Mouse (Mus musculus) kidney, postnatal 0 days (tissue): Measurements from ENCODE around the gene Nubp2. TPM values are rescaled to one million over a fixed set of nuclear protein-coding genes. Genes with fewer than 3 reads are reported as not detected.

Experiments used
- ATAC-seq: fragments of 200-750 bp; cut with Nextera tagmentation; replicated peaks from 2 replicates; pipeline ENCODE4 v1.8.0; 2017; ENCODE audit warnings: low read depth, moderate number of reproducible peaks, moderate TSS enrichment, moderate library complexity; ENCODE audit not compliant: low FRiP score
- DNase-seq: peaks from one replicate; pipeline ENCODE4 v3.0.0-alpha.2; 2016; ENCODE audit warnings: low spot score
- H3K27ac ChIP-seq: fragments of 300-500 bp; sonication (generic); 2 replicates; pipeline ENCODE4 v1.5.1; 2014; ENCODE audit warnings: mild to moderate bottlenecking
- H3K27me3 ChIP-seq: fragments of 300-500 bp; sonication (generic); 2 replicates; pipeline ENCODE4 v1.6.1; 2014; ENCODE audit warnings: low read length, mixed read lengths; ENCODE audit not compliant: insufficient read depth
- H3K36me3 ChIP-seq: fragments of 300-500 bp; sonication (generic); 2 replicates; pipeline ENCODE4 v1.6.1; 2014; ENCODE audit warnings: low read length, mixed read lengths; ENCODE audit not compliant: insufficient read depth
- H3K4me1 ChIP-seq: fragments of 300-500 bp; sonication (generic); replicated peaks from 2 replicates; pipeline ENCODE4 v1.6.1; 2014; ENCODE audit warnings: antibody characterized with exemption, low read length, mixed read lengths; ENCODE audit not compliant: insufficient read depth
- H3K4me2 ChIP-seq: fragments of 300-500 bp; sonication (generic); 2 replicates; pipeline ENCODE4 v1.6.1; 2014; ENCODE audit warnings: mild to moderate bottlenecking, low read length, moderate library complexity, mixed read lengths
- H3K4me3 ChIP-seq: fragments of 300-500 bp; sonication (generic); replicated peaks from 2 replicates; pipeline ENCODE4 v1.5.1; 2014; ENCODE audit warnings: low read depth, low read length
- H3K9ac ChIP-seq: fragments of 300-500 bp; sonication (generic); 2 replicates; pipeline ENCODE4 v1.6.1; 2014; ENCODE audit warnings: low read depth, low read length
- H3K9me3 ChIP-seq: fragments of 300-500 bp; sonication (generic); replicated peaks from 2 replicates; pipeline ENCODE4 v1.6.1; 2016; ENCODE audit warnings: low read length, inconsistent platforms, mixed read lengths
- CTCF ChIP-seq: IDR thresholded peaks from 2 replicates; pipeline ENCODE4 v1.5.1; 2016; ENCODE audit warnings: antibody characterized with exemption, low read depth, mild to moderate bottlenecking, moderate library complexity
- WGBS: fragments of 180-500 bp; shearing (Covaris S2); extraction: QIAGEN DNeasy Blood & Tissue Kit; methylation state at CpG from one replicate; pipeline ENCODE4 v1.1.7; 2014; 5-methylcytosine and 5-hydroxymethylcytosine counted together
- polyA plus RNA-seq: library from polyadenylated mRNA; unstranded; fragments of >200 nt; fragmentation: Nextera tagmentation; extraction: Ambion mirVana; gene quantifications from 2 replicates; pipeline ENCODE4 v1.2.1, GENCODE M21; 2015

Nubp2 gene
- 55.9 and 57.5 TPM in 2 replicates for polyA plus RNA-seq

DNA sequence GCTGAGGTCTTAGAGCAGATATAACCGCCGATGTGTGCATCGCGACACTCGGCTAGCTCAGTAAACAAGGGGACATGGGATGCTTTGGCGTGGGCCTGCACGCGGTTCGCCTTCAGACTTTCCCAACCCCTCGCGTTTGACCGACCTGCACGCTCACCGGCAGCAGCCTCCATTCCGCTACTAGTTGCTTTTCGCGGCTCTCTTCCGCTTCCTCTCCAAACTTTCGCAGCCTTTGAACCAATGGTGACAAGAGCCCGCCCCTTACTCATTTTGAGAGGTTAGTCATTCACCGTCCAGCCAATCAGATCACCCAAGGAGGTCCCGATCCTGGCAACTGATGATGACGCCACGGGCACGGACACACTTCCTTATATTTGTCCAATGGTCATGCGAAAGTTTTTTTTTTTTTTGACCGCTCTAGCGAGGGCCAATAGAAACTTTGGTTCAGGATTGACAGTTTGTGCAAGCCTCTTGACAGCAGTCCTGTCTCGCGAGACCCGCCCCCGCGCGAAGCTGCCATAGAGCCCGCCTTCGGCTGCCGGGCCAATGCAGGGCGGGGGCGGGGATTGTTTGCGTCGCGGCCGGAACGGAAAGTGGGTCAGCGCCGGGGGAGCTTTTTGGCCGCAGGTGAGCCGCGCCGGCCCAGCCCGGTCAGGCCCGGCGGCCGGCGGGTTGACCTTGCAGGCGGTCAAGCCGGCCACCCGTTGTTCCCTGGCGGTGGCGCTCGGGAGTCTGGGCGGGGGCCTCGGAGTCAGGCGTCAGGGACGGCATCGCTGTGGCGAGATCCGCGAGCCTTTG, at the start of gene Nubp2, which contains the start of gene Spsb3:
TSS of gene Nubp2 (minus strand) at position 216 of the 798 bp plus-strand sequence.
TSS of gene Spsb3 (plus strand) at position 510 of the 798 bp plus-strand sequence.
- Histone ChIP-seq H3K4me3 (peak within 1 kb of the TSS; percentile 87), H3K9ac (peak within 1 kb of the TSS; percentile 77), H3K9me3 (no peaks in the 10 kb centered on the region), H3K4me1 (peaks cover 9% of the 10 kb centered on the region), H3K36me3 (peaks cover 20% of the 10 kb centered on the region; the same call in 1 of the 2 replicates), H3K27ac (peak within 1 kb of the TSS; percentile 80), H3K27me3 (no peaks in the 10 kb centered on the region), H3K4me2 (peak within 1 kb of the TSS; percentile 82)
- WGBS: under 1% methylated on average over 69 of the region's 69 CpGs
- no peak; the same call in 1 of the 2 replicates for TF ChIP-seq CTCF
- DNase-seq (peak; percentile 100), ATAC-seq (peak; percentile 94)

DNA sequence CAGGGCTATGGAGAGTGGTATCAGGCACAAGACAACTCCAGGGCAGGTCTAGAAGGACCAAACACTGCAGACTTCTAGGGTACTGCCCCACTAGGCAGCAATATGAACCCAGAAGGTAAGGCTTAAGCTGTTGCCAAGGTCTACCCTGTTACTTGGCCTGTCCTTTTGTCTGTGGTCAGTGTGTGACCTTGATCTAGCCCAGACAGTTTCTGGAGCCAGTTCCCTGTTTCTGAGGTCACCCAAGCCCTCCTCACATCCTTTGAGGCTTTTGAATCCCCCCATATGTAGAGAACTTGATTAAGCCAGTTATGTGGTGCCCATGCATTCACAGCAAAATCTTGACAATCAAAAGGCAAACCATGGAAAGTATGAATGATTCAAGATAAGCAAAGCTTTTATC, 49.5 kb upstream of the Nubp2 start:
- Histone ChIP-seq H3K36me3 (0 out of 2 replicates have a peak, but pooled peaks cover 4% of the 10 kb centered on the region), H3K4me3 (peak overlapping the region; percentile 84), H3K9me3 (no peaks in the 10 kb centered on the region), H3K4me2 (peak overlapping the region; percentile 78), H3K9ac (peak overlapping the region; percentile 67), H3K27ac (no peak overlapping the region), H3K27me3 (no peaks in the 10 kb centered on the region), H3K4me1 (peaks cover 13% of the 10 kb centered on the region)
- TF ChIP-seq CTCF: no peak
- ATAC-seq (no peak), DNase-seq (no peak)

DNA sequence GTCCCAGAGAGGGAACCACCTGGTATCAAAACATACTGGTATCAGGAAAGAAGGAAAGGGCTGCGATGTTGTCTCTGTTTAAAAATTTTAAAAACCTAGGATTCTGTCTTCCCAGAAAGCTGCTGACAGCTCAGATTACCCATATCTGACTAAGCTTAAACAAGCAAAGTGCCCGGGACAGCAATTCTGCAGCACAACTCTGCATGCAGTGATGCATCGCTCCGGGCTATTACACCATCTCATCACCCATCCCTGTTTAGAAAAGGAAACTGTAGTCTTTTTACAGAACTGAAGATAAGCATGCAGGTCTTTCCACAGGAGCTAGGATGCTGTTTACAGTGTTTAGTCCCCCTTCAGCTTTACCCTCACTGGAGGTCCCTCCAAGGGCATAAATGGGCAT, 48.8 kb upstream of the Nubp2 start:
- Histone ChIP-seq H3K27me3 (no peaks in the 10 kb centered on the region), H3K4me2 (0 out of 2 replicates have a peak overlapping the region, but pooled peaks have one; percentile 78), H3K36me3 (0 out of 2 replicates have a peak, but pooled peaks cover 4% of the 10 kb centered on the region), H3K27ac (no peak overlapping the region), H3K4me1 (peaks cover 13% of the 10 kb centered on the region), H3K9ac (peak overlapping the region; percentile 67; the same call in 1 of the 2 replicates), H3K4me3 (no peak overlapping the region), H3K9me3 (no peaks in the 10 kb centered on the region)
- no peak for ATAC-seq
- no peak for TF ChIP-seq CTCF
- no peak for DNase-seq
- 73% methylated on average over 4 of the region's 4 CpGs for WGBS

DNA sequence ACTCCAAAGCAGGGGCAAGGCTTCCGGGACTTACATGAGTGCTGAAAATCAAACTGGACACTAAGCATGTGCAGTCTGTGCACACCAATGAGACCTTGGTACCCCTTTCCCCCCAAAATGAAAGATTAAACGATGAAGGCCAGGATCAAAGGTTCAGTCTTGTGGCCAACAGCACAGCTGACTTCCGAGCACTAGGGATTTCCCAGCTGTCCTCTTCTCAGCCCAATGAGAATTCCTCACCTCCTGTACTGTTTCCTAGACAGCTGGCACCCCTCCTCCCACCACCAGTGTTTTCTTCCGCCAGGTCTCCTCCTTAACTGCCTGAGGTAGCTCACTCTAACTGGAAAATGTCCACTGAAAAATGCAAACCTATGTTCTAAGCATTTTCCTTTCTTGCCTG, 47.0 kb upstream of the Nubp2 start:
- no peak overlapping the region for H3K4me2 ChIP-seq
- ATAC-seq (no peak), DNase-seq (no peak)
- no peaks in the 10 kb centered on the region for H3K9me3 ChIP-seq
- H3K27ac ChIP-seq: no peak overlapping the region
- 0 out of 2 replicates have a peak overlapping the region, but pooled peaks have one; percentile 18 for H3K9ac ChIP-seq
- TF ChIP-seq CTCF: no peak
- peaks cover 13% of the 10 kb centered on the region for H3K4me1 ChIP-seq
- H3K27me3 ChIP-seq: no peaks in the 10 kb centered on the region
- no peak overlapping the region for H3K4me3 ChIP-seq
- 59% methylated on average over 4 of the region's 4 CpGs for WGBS
- 0 out of 2 replicates have a peak, but pooled peaks cover 4% of the 10 kb centered on the region for H3K36me3 ChIP-seq

DNA sequence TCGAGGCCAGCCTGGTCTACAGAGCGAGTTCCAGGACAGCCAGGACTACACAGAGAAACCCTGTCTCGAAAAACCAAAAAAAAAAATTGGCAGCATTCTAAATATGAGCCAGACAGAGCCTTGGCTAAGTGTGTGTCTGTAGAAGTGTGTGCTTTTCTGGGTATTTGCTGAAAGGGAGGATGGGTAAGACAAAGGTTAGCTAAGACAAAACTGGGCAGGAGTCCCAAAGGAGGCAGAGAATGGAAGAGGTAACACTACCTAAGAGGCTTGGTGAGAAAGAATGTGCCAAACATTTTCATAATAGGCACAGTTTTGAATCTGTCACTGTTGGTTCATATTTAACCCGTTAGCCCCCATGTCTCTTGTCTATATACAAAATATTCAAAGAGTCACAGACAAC, 46.3 kb upstream of the Nubp2 start:
- peaks cover 7% of the 10 kb centered on the region; the same call in 1 of the 2 replicates for H3K36me3 ChIP-seq
- WGBS: 91% methylated on average over 4 of the region's 4 CpGs
- H3K27ac ChIP-seq: no peak overlapping the region
- DNase-seq: no peak
- no peaks in the 10 kb centered on the region for H3K27me3 ChIP-seq
- TF ChIP-seq CTCF: no peak
- no peak overlapping the region for H3K4me3 ChIP-seq
- H3K4me1 ChIP-seq: peaks cover 13% of the 10 kb centered on the region
- ATAC-seq: no peak
- no peak overlapping the region for H3K4me2 ChIP-seq
- H3K9ac ChIP-seq: no peak overlapping the region
- H3K9me3 ChIP-seq: no peaks in the 10 kb centered on the region

DNA sequence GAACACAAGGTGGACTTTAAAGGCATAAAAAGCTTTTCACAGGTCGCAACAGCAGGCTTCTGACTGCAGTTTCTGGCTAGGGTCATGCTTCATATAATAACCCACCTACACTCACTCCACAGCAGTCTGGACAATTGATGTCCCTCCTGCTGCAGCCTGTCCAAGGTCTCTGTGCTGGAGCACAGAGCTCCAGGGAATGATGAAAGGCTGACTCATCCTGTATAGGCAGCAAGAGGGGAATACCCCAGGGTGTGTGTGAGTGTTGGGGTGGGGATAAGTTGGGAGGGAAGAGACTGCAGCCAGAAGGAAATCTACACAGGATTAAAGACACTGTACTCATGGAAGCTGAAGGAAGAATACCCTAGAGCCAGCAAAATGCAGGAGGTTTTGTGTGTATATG, 43.4 kb upstream of the Nubp2 start:
- DNase-seq (no peak), ATAC-seq (no peak)
- 71% methylated on average over 1 of the region's 1 CpGs for WGBS
- H3K4me2 ChIP-seq: no peak overlapping the region
- TF ChIP-seq CTCF: no peak
- no peaks in the 10 kb centered on the region for H3K9me3 ChIP-seq
- peaks cover 3% of the 10 kb centered on the region; the same call in 1 of the 2 replicates for H3K4me1 ChIP-seq
- peaks cover 29% of the 10 kb centered on the region; the same call in 1 of the 2 replicates for H3K36me3 ChIP-seq
- H3K9ac ChIP-seq: no peak overlapping the region
- H3K27ac ChIP-seq: no peak overlapping the region
- H3K27me3 ChIP-seq: no peaks in the 10 kb centered on the region
- no peak overlapping the region for H3K4me3 ChIP-seq
